Mouse (Mus musculus): Measurements from ENCODE around the gene Gprc5a. TPM values are rescaled to one million over a fixed set of nuclear protein-coding genes. Genes with fewer than 3 reads are reported as not detected.

Gene Gprc5a
- total RNA-seq, 2 experiments from 2014 or later, result 0.22 to 0.56 TPM

GRCm38 (mm10) chr6:135133486-135133885 lies 68.0 kb downstream of the Gprc5a start:
- no peak for ATAC-seq (ENCODE audit: poor library complexity, severe bottlenecking)

Other genes starting within 250 kb of the Gprc5a start
- gene Crebl2, start 235.5 kb upstream of the Gprc5a start, total RNA-seq (2015), result 3.1 and 4.5 TPM in 2 replicates
- gene Crebl2, start 235.5 kb upstream of the Gprc5a start, total RNA-seq (2017), result 6.7 and 6.8 TPM in 2 replicates
- 7.4 and 9.8 TPM in 2 replicates for gene Gpr19, start 167.1 kb upstream of the Gprc5a start, total RNA-seq (2015)
- gene Gpr19, start 167.1 kb upstream of the Gprc5a start, total RNA-seq (2017), result 7.7 and 11.0 TPM in 2 replicates
- 44.0 and 52.2 TPM in 2 replicates for gene Cdkn1b, start 145.2 kb upstream of the Gprc5a start, total RNA-seq (2015)
- gene Cdkn1b, start 145.2 kb upstream of the Gprc5a start, total RNA-seq (2017), result 92.3 and 104 TPM in 2 replicates
- 0.21 and 0.89 TPM in 2 replicates for gene Apold1, start 83.9 kb upstream of the Gprc5a start, total RNA-seq (2015)
- gene Apold1, start 83.9 kb upstream of the Gprc5a start, total RNA-seq (2017), result 0.40 and 0.49 TPM in 2 replicates
- 43.4 and 50.3 TPM in 2 replicates for gene Ddx47, start 54.0 kb upstream of the Gprc5a start, total RNA-seq (2015)
- gene Ddx47, start 54.0 kb upstream of the Gprc5a start, total RNA-seq (2017), result 62.6 and 74.5 TPM in 2 replicates
- gene Gprc5d, start 52.6 kb downstream of the Gprc5a start, total RNA-seq (2015), result not detected in 2 replicates
- not detected in 2 replicates for gene Gprc5d, start 52.6 kb downstream of the Gprc5a start, total RNA-seq (2017)
- gene Fam234b, start 132.3 kb downstream of the Gprc5a start, total RNA-seq (2015), result 2.1 and 3.0 TPM in 2 replicates
- 2.8 and 4.9 TPM in 2 replicates for gene Fam234b, start 132.3 kb downstream of the Gprc5a start, total RNA-seq (2017)
- 2.5 and 8.5 TPM in 2 replicates for gene Hebp1, start 132.4 kb downstream of the Gprc5a start, total RNA-seq (2015)
- gene Hebp1, start 132.4 kb downstream of the Gprc5a start, total RNA-seq (2017), result 10.8 and 15.8 TPM in 2 replicates
- not detected in 2 replicates for gene Gsg1, start 188.7 kb downstream of the Gprc5a start, total RNA-seq (2015)
- 0.44 TPM in 1 of 2 replicates, not detected in the other for gene Gsg1, start 188.7 kb downstream of the Gprc5a start, total RNA-seq (2017)
- gene Pbp2, start 244.8 kb downstream of the Gprc5a start, total RNA-seq (2015), result not detected in 2 replicates
- not detected in 2 replicates for gene Pbp2, start 244.8 kb downstream of the Gprc5a start, total RNA-seq (2017)

Data from megakaryocyte, adult 5-6 weeks (primary cell).